Comparison of ENCODE assay signal across 14 mouse cellular contexts in genomic region chr19:38558816-38559215, GRCm38 (mm10).
DNase-seq lines count a peak whose midpoint lies in the region; ATAC-seq and TF ChIP-seq lines count a peak whose summit lies in the region.
"Had no signal": no experiment of that assay in that cellular context is flagged by ENCODE, and none has a peak within 500 bp of the region (broad histone marks: within the 10 kb centered on the region; RNA-seq: fewer than 3 reads in every experiment).

No protein-coding gene starts in this region.

- TF ChIP-seq CTCF in gastrocnemius, adult 2 months (IDR thresholded peaks at IDR 0.05), result no peak

- intact Hi-C loops in gastrocnemius, adult 2 months (cut with DNase I), result no loop called here

- no peak overlapping the region for H3K9ac ChIP-seq in kidney, embryonic 14.5 days (ENCODE audit: low read depth, low read length)
- H3K9ac ChIP-seq: forebrain, embryonic 13.5 days; heart, embryonic 15.5 days; liver, embryonic 15.5 days; midbrain, embryonic 13.5 days had no signal

- no peak overlapping the region for H3K4me3 ChIP-seq in kidney, embryonic 14.5 days (ENCODE audit: low read length)
- no peak overlapping the region for H3K4me3 ChIP-seq in gastrocnemius, adult 2 months
- H3K4me3 ChIP-seq: forebrain, embryonic 13.5 days; heart, embryonic 15.5 days; liver, embryonic 15.5 days; midbrain, embryonic 13.5 days had no signal

- peak; percentile 51 for DNase-seq in adrenal gland, postnatal 14 days
- no peak for DNase-seq in adrenal gland, adult 18-20 months (ENCODE audit: low spot score in 2 of 2)
- DNase-seq in kidney, postnatal 14 days, result peak; percentile 46
- peak; percentile 39 for DNase-seq in embryo, embryonic 11.5 days (ENCODE audit: low read depth, low spot score)
- peak; percentile 75 for DNase-seq in mesoderm, embryonic 11.5 days (ENCODE audit: low read depth, low spot score)
- DNase-seq in cerebellum, adult 9-10 months, result no peak
- no peak for DNase-seq in gastrocnemius, adult 2 months
- DNase-seq: cerebellum, adult 18-20 months had no signal

- no peaks in the 10 kb centered on the region for H3K36me3 ChIP-seq in kidney, embryonic 14.5 days (ENCODE audit: control insufficient read depth, insufficient read depth, low read length)
- H3K36me3 ChIP-seq: heart, embryonic 15.5 days; liver, embryonic 15.5 days; midbrain, embryonic 13.5 days had no signal

- 63% methylated on average over 1 of the region's 1 CpGs for WGBS in kidney, embryonic 14.5 days

- ATAC-seq in kidney, embryonic 14.5 days (ENCODE audit: low FRiP score, low TSS enrichment), result no peak
- ATAC-seq: activated CD4-positive, CD25-positive, alpha-beta regulatory T cell, adult 4 months; forebrain, embryonic 13.5 days; midbrain, embryonic 13.5 days had no signal

- no peaks in the 10 kb centered on the region for H3K4me1 ChIP-seq in kidney, embryonic 14.5 days (ENCODE audit: control insufficient read depth, insufficient read depth, low read length)
- H3K4me1 ChIP-seq: forebrain, embryonic 13.5 days; heart, embryonic 15.5 days; liver, embryonic 15.5 days; midbrain, embryonic 13.5 days had no signal

- no peaks in the 10 kb centered on the region for H3K27me3 ChIP-seq in kidney, embryonic 14.5 days (ENCODE audit: control insufficient read depth, insufficient read depth, low read length)
- H3K27me3 ChIP-seq: forebrain, embryonic 13.5 days; heart, embryonic 15.5 days; liver, embryonic 15.5 days; midbrain, embryonic 13.5 days had no signal

- H3K27ac ChIP-seq in kidney, embryonic 14.5 days (ENCODE audit: low read depth, low read length), result no peak overlapping the region
- H3K27ac ChIP-seq in gastrocnemius, adult 2 months, result no peak overlapping the region
- H3K27ac ChIP-seq: forebrain, embryonic 13.5 days; heart, embryonic 15.5 days; liver, embryonic 15.5 days; midbrain, embryonic 13.5 days had no signal

- H3K4me2 ChIP-seq in kidney, embryonic 14.5 days (replicated peaks; ENCODE audit: low read depth, low read length), result no peak overlapping the region
- H3K4me2 ChIP-seq: forebrain, embryonic 13.5 days; heart, embryonic 15.5 days; liver, embryonic 15.5 days; midbrain, embryonic 13.5 days had no signal

- no peaks in the 10 kb centered on the region for H3K9me3 ChIP-seq in kidney, embryonic 14.5 days (ENCODE audit: control insufficient read depth, low read length)
- H3K9me3 ChIP-seq: forebrain, embryonic 13.5 days; heart, embryonic 15.5 days; liver, embryonic 15.5 days; midbrain, embryonic 13.5 days had no signal

Comparison
In these comparisons a context has a peak if more than half of its experiments do, and no peak if none do; other contexts are left out.
1. DNase-seq: peak in adrenal gland, postnatal 14 days (single experiment), kidney, postnatal 14 days (single experiment), embryo, embryonic 11.5 days (single experiment) and mesoderm, embryonic 11.5 days (single experiment); none in adrenal gland, adult 18-20 months (0 of 2), cerebellum, adult 9-10 months (single experiment) and gastrocnemius, adult 2 months (single experiment).